ENCODE assay signal across 8 mouse cellular contexts in genomic region chr5:115215273-115216185, GRCm38 (mm10). TPM values are rescaled to one million over a fixed set of nuclear protein-coding genes. Genes with fewer than 3 reads are reported as not detected.
DNase-seq lines count a peak whose midpoint lies in the region; ATAC-seq lines count a peak whose summit lies in the region.

No protein-coding gene starts in this region.

- DNase-seq in cerebellum, postnatal 10 days, result peak; percentile 60 to 62
- DNase-seq in cerebellum, adult 11 months, result no peak
- no peak for DNase-seq in lung, postnatal 4 days
- DNase-seq in limb, embryonic 11.5 days (ENCODE audit: low spot score), result peak; percentile 34
- no peak for DNase-seq in left cerebral cortex, postnatal 14 days (ENCODE audit: low spot score in 2 of 2)
- no peak for DNase-seq in gastrocnemius, adult 8-10 months (ENCODE audit: low spot score in 2 of 2)

- H3K4me2 ChIP-seq in lung, embryonic 15.5 days, result peak overlapping the region; percentile 74
- H3K4me2 ChIP-seq in limb, embryonic 11.5 days (ENCODE audit: low read depth, severe bottlenecking), result peak overlapping the region; percentile 62
- H3K4me2 ChIP-seq in stomach, embryonic 14.5 days (replicated peaks; ENCODE audit: low read depth, low read length), result peak overlapping the region; percentile 62

- peaks cover 8% of the 10 kb centered on the region; the same call in 1 of the 2 replicates for H3K4me1 ChIP-seq in lung, embryonic 15.5 days
- H3K4me1 ChIP-seq in limb, embryonic 11.5 days (ENCODE audit: control insufficient read depth, insufficient read depth, low read length), result peaks cover 4% of the 10 kb centered on the region; the same call in 1 of the 2 replicates
- H3K4me1 ChIP-seq in stomach, embryonic 14.5 days (ENCODE audit: control insufficient read depth, insufficient read depth, low read length), result no peaks in the 10 kb centered on the region

- no peaks in the 10 kb centered on the region; the same call in 1 of the 2 replicates for H3K9me3 ChIP-seq in lung, embryonic 15.5 days
- no peaks in the 10 kb centered on the region for H3K9me3 ChIP-seq in limb, embryonic 11.5 days (ENCODE audit: control insufficient read depth, low read length)
- no peaks in the 10 kb centered on the region for H3K9me3 ChIP-seq in stomach, embryonic 14.5 days (ENCODE audit: control insufficient read depth, low read depth, low read length)

- H3K36me3 ChIP-seq in lung, embryonic 15.5 days, result no peaks in the 10 kb centered on the region
- no peaks in the 10 kb centered on the region for H3K36me3 ChIP-seq in limb, embryonic 11.5 days (ENCODE audit: control insufficient read depth, insufficient read depth, low read length)
- H3K36me3 ChIP-seq in stomach, embryonic 14.5 days (ENCODE audit: control insufficient read depth, insufficient read depth, low read length), result no peaks in the 10 kb centered on the region

- intact Hi-C loops in left cerebral cortex, postnatal 14 days (cut with DNase I), result no loop called here

- H3K9ac ChIP-seq in lung, embryonic 15.5 days, result peak overlapping the region; percentile 36; the same call in 1 of the 2 replicates
- H3K9ac ChIP-seq in limb, embryonic 11.5 days (ENCODE audit: low read length), result peak overlapping the region; percentile 62
- H3K9ac ChIP-seq in stomach, embryonic 14.5 days (replicated peaks; ENCODE audit: low read depth, low read length), result peak overlapping the region; percentile 28

- no peak overlapping the region for H3K27ac ChIP-seq in lung, embryonic 15.5 days
- no peak overlapping the region for H3K27ac ChIP-seq in limb, embryonic 11.5 days (replicated peaks; ENCODE audit: low read depth, low read length)
- H3K27ac ChIP-seq in stomach, embryonic 14.5 days (ENCODE audit: low read length), result no peak overlapping the region

- peak overlapping the region; percentile 42 for H3K4me3 ChIP-seq in lung, embryonic 15.5 days
- H3K4me3 ChIP-seq in limb, embryonic 11.5 days (ENCODE audit: low read depth, low read length), result peak overlapping the region; percentile 30
- H3K4me3 ChIP-seq in stomach, embryonic 14.5 days (ENCODE audit: low read depth, low read length), result peak overlapping the region; percentile 34

- 0 out of 2 replicates have a peak, but pooled peaks have one; percentile 41 for ATAC-seq in lung, embryonic 15.5 days (ENCODE audit: borderline replicate concordance, extremely low read depth, low FRiP score, low TSS enrichment)
- peak; percentile 40; the same call in 1 of the 2 replicates for ATAC-seq in limb, embryonic 11.5 days (ENCODE audit: insufficient number of reproducible peaks, low FRiP score, low TSS enrichment, low read depth)
- 0 out of 2 replicates have a peak, but pooled peaks have one; percentile 18 for ATAC-seq in stomach, embryonic 14.5 days (ENCODE audit: insufficient number of reproducible peaks, insufficient read depth, low FRiP score, low read depth)

- peaks cover 22% of the 10 kb centered on the region for H3K27me3 ChIP-seq in lung, embryonic 15.5 days
- H3K27me3 ChIP-seq in limb, embryonic 11.5 days (ENCODE audit: control insufficient read depth, insufficient read depth, low read length), result no peaks in the 10 kb centered on the region
- no peaks in the 10 kb centered on the region for H3K27me3 ChIP-seq in stomach, embryonic 14.5 days (ENCODE audit: control insufficient read depth, insufficient read depth, low read length)

- 29% methylated on average over 27 of the region's 27 CpGs for WGBS in lung, embryonic 15.5 days
- 26% methylated on average over 27 of the region's 27 CpGs for WGBS in limb, embryonic 11.5 days
- 29% methylated on average over 27 of the region's 27 CpGs for WGBS in stomach, embryonic 14.5 days

RNA-seq across cellular contexts. Expression of gene Pop5, which starts 20.1 kb away (rescaled TPM):
- polyA plus RNA-seq in lung, embryonic 15.5 days (2015; fragmentation: Nextera tagmentation; extraction: Ambion mirVana), result 105 and 112 TPM in 2 replicates
- 118 and 123 TPM in 2 replicates for polyA plus RNA-seq in limb, embryonic 11.5 days (2014; fragmentation: Nextera tagmentation; extraction: Ambion mirVana)
- polyA plus RNA-seq in stomach, embryonic 14.5 days (2014; fragmentation: Nextera tagmentation; extraction: Ambion mirVana), result 93.1 and 97.7 TPM in 2 replicates
- 10 to 100 TPM; 59.5 to 75.8 TPM for total RNA-seq in left cerebral cortex, postnatal 14 days (2021)
- total RNA-seq in gastrocnemius, adult 8-10 months (2022), result 10 to 100 TPM; 27.3 to 40.7 (median 38.0) TPM

RNA-seq across cellular contexts. Expression of gene Cabp1, which starts 21.3 kb away (rescaled TPM):
- 1.4 and 2.1 TPM in 2 replicates for polyA plus RNA-seq in lung, embryonic 15.5 days (2015; fragmentation: Nextera tagmentation; extraction: Ambion mirVana)
- 1.2 and 1.9 TPM in 2 replicates for polyA plus RNA-seq in limb, embryonic 11.5 days (2014; fragmentation: Nextera tagmentation; extraction: Ambion mirVana)
- polyA plus RNA-seq in stomach, embryonic 14.5 days (2014; fragmentation: Nextera tagmentation; extraction: Ambion mirVana), result 1.00 and 1.5 TPM in 2 replicates
- 100 to 1,000 TPM; 179 to 209 TPM for total RNA-seq in left cerebral cortex, postnatal 14 days (2021)
- 1 to 10 TPM in 1 of 4 experiments, under 1 TPM in 3; 0.22 to 1.1 (median 0.38) TPM for total RNA-seq in gastrocnemius, adult 8-10 months (2022)

RNA-seq across cellular contexts. Expression of gene Rnf10, which starts 57.2 kb away (rescaled TPM):
- 141 and 150 TPM in 2 replicates for polyA plus RNA-seq in lung, embryonic 15.5 days (2015; fragmentation: Nextera tagmentation; extraction: Ambion mirVana)
- 77.5 and 105 TPM in 2 replicates for polyA plus RNA-seq in limb, embryonic 11.5 days (2014; fragmentation: Nextera tagmentation; extraction: Ambion mirVana)
- polyA plus RNA-seq in stomach, embryonic 14.5 days (2014; fragmentation: Nextera tagmentation; extraction: Ambion mirVana), result 62.6 and 66.5 TPM in 2 replicates
- 100 to 1,000 TPM; 244 to 283 TPM for total RNA-seq in left cerebral cortex, postnatal 14 days (2021)
- total RNA-seq in gastrocnemius, adult 8-10 months (2022), result 100 to 1,000 TPM; 304 to 367 (median 342) TPM

RNA-seq across cellular contexts. Expression of gene Mlec, which starts 57.5 kb away (rescaled TPM):
- 75.4 and 77.0 TPM in 2 replicates for polyA plus RNA-seq in lung, embryonic 15.5 days (2015; fragmentation: Nextera tagmentation; extraction: Ambion mirVana)
- polyA plus RNA-seq in limb, embryonic 11.5 days (2014; fragmentation: Nextera tagmentation; extraction: Ambion mirVana), result 51.5 and 58.8 TPM in 2 replicates
- 52.6 and 61.3 TPM in 2 replicates for polyA plus RNA-seq in stomach, embryonic 14.5 days (2014; fragmentation: Nextera tagmentation; extraction: Ambion mirVana)
- total RNA-seq in left cerebral cortex, postnatal 14 days (2021), result 10 to 100 TPM; 67.9 to 77.9 TPM
- total RNA-seq in gastrocnemius, adult 8-10 months (2022), result 100 to 1,000 TPM; 140 to 220 (median 197) TPM

Comparison
In these comparisons a context has a peak if more than half of its experiments do, and no peak if none do; other contexts are left out.
1. DNase-seq: peak in cerebellum, postnatal 10 days (2 of 2) and limb, embryonic 11.5 days (single experiment); none in cerebellum, adult 11 months (single experiment), lung, postnatal 4 days (0 of 2), left cerebral cortex, postnatal 14 days (0 of 2) and gastrocnemius, adult 8-10 months (0 of 2).
2. Peak in every context shown above with its lines, with median percentiles within 50 percentile points of each other: ATAC-seq, H3K4me2 ChIP-seq, H3K4me3 ChIP-seq and H3K9ac ChIP-seq.